Mouse (Mus musculus): ENCODE results near the gene Ptpn5. TPM values are rescaled to one million over a fixed set of nuclear protein-coding genes. Genes with fewer than 3 reads are reported as not detected.

The Ptpn5 gene
- polyA plus RNA-seq, 1 experiment from 2014 or later: 2.5 TPM

- no peaks in the 10 kb centered on the region for H3K27me3 ChIP-seq (ENCODE audit: control insufficient read depth, insufficient read depth, low read length)
- H3K36me3 ChIP-seq (replicated peaks; ENCODE audit: control insufficient read depth, insufficient read depth, low read depth, low read length): no peaks in the 10 kb centered on the region
- H3K4me1 ChIP-seq (ENCODE audit: control insufficient read depth, insufficient read depth, low read length): no peaks in the 10 kb centered on the region
- DNase-seq (ENCODE audit: low spot score): no peak
- H3K27ac ChIP-seq (replicated peaks; ENCODE audit: low read depth, low read length): no peak overlapping the region
- WGBS: 63% methylated on average over 4 of the region's 4 CpGs
- H3K4me2 ChIP-seq (ENCODE audit: low read depth, low read length): no peak overlapping the region
- no peaks in the 10 kb centered on the region for H3K9me3 ChIP-seq (replicated peaks; ENCODE audit: control insufficient read depth, low read length)
- no peak overlapping the region for H3K9ac ChIP-seq (replicated peaks; ENCODE audit: low read length)
- ATAC-seq (replicated peaks; ENCODE audit: insufficient number of reproducible peaks, low FRiP score, low TSS enrichment, low read depth): no peak
- H3K4me3 ChIP-seq (ENCODE audit: low read depth, low read length): no peak overlapping the region
Observed at GRCm38 (mm10) chr7:47042121-47042520, 91.4 kb downstream of the Ptpn5 start.

GRCm38 (mm10) chr7:47041706-47042105, 91.8 kb downstream of the Ptpn5 start:
- H3K9me3 ChIP-seq (replicated peaks; ENCODE audit: control insufficient read depth, low read length): no peaks in the 10 kb centered on the region
- H3K4me2 ChIP-seq (ENCODE audit: low read depth, low read length): no peak overlapping the region
- H3K9ac ChIP-seq (replicated peaks; ENCODE audit: low read length): no peak overlapping the region
- ATAC-seq (replicated peaks; ENCODE audit: insufficient number of reproducible peaks, low FRiP score, low TSS enrichment, low read depth): no peak
- H3K4me3 ChIP-seq (ENCODE audit: low read depth, low read length): no peak overlapping the region
- no peaks in the 10 kb centered on the region for H3K36me3 ChIP-seq (replicated peaks; ENCODE audit: control insufficient read depth, insufficient read depth, low read depth, low read length)
- no peak for DNase-seq (ENCODE audit: low spot score)
- no peaks in the 10 kb centered on the region for H3K27me3 ChIP-seq (ENCODE audit: control insufficient read depth, insufficient read depth, low read length)
- H3K27ac ChIP-seq (replicated peaks; ENCODE audit: low read depth, low read length): no peak overlapping the region
- 81% methylated on average over 3 of the region's 3 CpGs for WGBS
- no peaks in the 10 kb centered on the region for H3K4me1 ChIP-seq (ENCODE audit: control insufficient read depth, insufficient read depth, low read length)

GRCm38 (mm10) chr7:47035426-47035825, 98.1 kb downstream of the Ptpn5 start:
- H3K36me3 ChIP-seq (replicated peaks; ENCODE audit: control insufficient read depth, insufficient read depth, low read depth, low read length): no peaks in the 10 kb centered on the region
- no peaks in the 10 kb centered on the region for H3K4me1 ChIP-seq (ENCODE audit: control insufficient read depth, insufficient read depth, low read length)

GRCm38 (mm10) chr7:47034785-47035384, 98.6 kb downstream of the Ptpn5 start:
- Histone ChIP-seq H3K9me3 (replicated peaks; ENCODE audit: control insufficient read depth, low read length) (no peaks in the 10 kb centered on the region), H3K4me1 (ENCODE audit: control insufficient read depth, insufficient read depth, low read length) (no peaks in the 10 kb centered on the region), H3K27ac (replicated peaks; ENCODE audit: low read depth, low read length) (no peak overlapping the region), H3K9ac (replicated peaks; ENCODE audit: low read length) (no peak overlapping the region), H3K4me3 (ENCODE audit: low read depth, low read length) (no peak overlapping the region), H3K27me3 (ENCODE audit: control insufficient read depth, insufficient read depth, low read length) (no peaks in the 10 kb centered on the region), H3K4me2 (ENCODE audit: low read depth, low read length) (no peak overlapping the region), H3K36me3 (replicated peaks; ENCODE audit: control insufficient read depth, insufficient read depth, low read depth, low read length) (no peaks in the 10 kb centered on the region)
- DNase-seq (ENCODE audit: low spot score) (no peak), ATAC-seq (replicated peaks; ENCODE audit: insufficient number of reproducible peaks, low FRiP score, low TSS enrichment, low read depth) (no peak)
- WGBS: 84% methylated on average over 4 of the region's 4 CpGs

More at GRCm38 (mm10) chr7:47035426-47035825, 98.1 kb downstream of the Ptpn5 start:
- H3K27ac ChIP-seq (replicated peaks; ENCODE audit: low read depth, low read length): no peak overlapping the region
- DNase-seq (ENCODE audit: low spot score) (no peak), ATAC-seq (replicated peaks; ENCODE audit: insufficient number of reproducible peaks, low FRiP score, low TSS enrichment, low read depth) (no peak)
- H3K9me3 ChIP-seq (replicated peaks; ENCODE audit: control insufficient read depth, low read length): no peaks in the 10 kb centered on the region
- no peak overlapping the region for H3K4me3 ChIP-seq (ENCODE audit: low read depth, low read length)
- H3K27me3 ChIP-seq (ENCODE audit: control insufficient read depth, insufficient read depth, low read length): no peaks in the 10 kb centered on the region
- WGBS: 83% methylated on average over 8 of the region's 8 CpGs
- no peak overlapping the region for H3K9ac ChIP-seq (replicated peaks; ENCODE audit: low read length)
- no peak overlapping the region for H3K4me2 ChIP-seq (ENCODE audit: low read depth, low read length)

GRCm38 (mm10) chr7:47031371-47031770, 102.1 kb downstream of the Ptpn5 start:
- WGBS: 85% methylated on average over 4 of the region's 4 CpGs
- Histone ChIP-seq H3K36me3 (replicated peaks; ENCODE audit: control insufficient read depth, insufficient read depth, low read depth, low read length) (no peaks in the 10 kb centered on the region), H3K4me3 (ENCODE audit: low read depth, low read length) (no peak overlapping the region)

GRCm38 (mm10) chr7:47030517-47031193, 102.8 kb downstream of the Ptpn5 start:
- WGBS: 81% methylated on average over 9 of the region's 9 CpGs
- no peak for ATAC-seq (replicated peaks; ENCODE audit: insufficient number of reproducible peaks, low FRiP score, low TSS enrichment, low read depth)
- H3K4me2 ChIP-seq (ENCODE audit: low read depth, low read length): no peak overlapping the region
- H3K9ac ChIP-seq (replicated peaks; ENCODE audit: low read length): no peak overlapping the region
- no peak overlapping the region for H3K4me3 ChIP-seq (ENCODE audit: low read depth, low read length)
- no peak overlapping the region for H3K27ac ChIP-seq (replicated peaks; ENCODE audit: low read depth, low read length)
- no peaks in the 10 kb centered on the region for H3K9me3 ChIP-seq (replicated peaks; ENCODE audit: control insufficient read depth, low read length)
- no peaks in the 10 kb centered on the region for H3K4me1 ChIP-seq (ENCODE audit: control insufficient read depth, insufficient read depth, low read length)
- no peaks in the 10 kb centered on the region for H3K36me3 ChIP-seq (replicated peaks; ENCODE audit: control insufficient read depth, insufficient read depth, low read depth, low read length)
- no peaks in the 10 kb centered on the region for H3K27me3 ChIP-seq (ENCODE audit: control insufficient read depth, insufficient read depth, low read length)
- DNase-seq (ENCODE audit: low spot score): no peak

More at GRCm38 (mm10) chr7:47031371-47031770, 102.1 kb downstream of the Ptpn5 start:
- ATAC-seq (replicated peaks; ENCODE audit: insufficient number of reproducible peaks, low FRiP score, low TSS enrichment, low read depth) (no peak), DNase-seq (ENCODE audit: low spot score) (no peak)
- Histone ChIP-seq H3K27me3 (ENCODE audit: control insufficient read depth, insufficient read depth, low read length) (no peaks in the 10 kb centered on the region), H3K4me1 (ENCODE audit: control insufficient read depth, insufficient read depth, low read length) (no peaks in the 10 kb centered on the region), H3K9me3 (replicated peaks; ENCODE audit: control insufficient read depth, low read length) (no peaks in the 10 kb centered on the region), H3K4me2 (ENCODE audit: low read depth, low read length) (no peak overlapping the region), H3K9ac (replicated peaks; ENCODE audit: low read length) (no peak overlapping the region), H3K27ac (replicated peaks; ENCODE audit: low read depth, low read length) (no peak overlapping the region)

Small RNA genes within 50 kb of the gene (microRNA-seq; reads per million reads assigned to microRNA genes)
- gene Mir7056 (ENCODE audit: borderline number of aligned reads): not detected

Other genes with a start within 250 kb of the Ptpn5 start
- 306 and 341 TPM in 2 replicates for gene Tsg101, start 213.7 kb downstream of the Ptpn5 start, polyA plus RNA-seq (2014; fragmentation: Nextera tagmentation; extraction: Ambion mirVana)
- 13.1 and 14.8 TPM in 2 replicates for gene Uevld, start 175.2 kb downstream of the Ptpn5 start, polyA plus RNA-seq (2014; fragmentation: Nextera tagmentation; extraction: Ambion mirVana)
- not detected in 2 replicates for gene Gm9999, start 150.1 kb downstream of the Ptpn5 start, polyA plus RNA-seq (2014; fragmentation: Nextera tagmentation; extraction: Ambion mirVana)
- 13.5 and 14.5 TPM in 2 replicates for gene Spty2d1, start 125.3 kb downstream of the Ptpn5 start, polyA plus RNA-seq (2014; fragmentation: Nextera tagmentation; extraction: Ambion mirVana)
- gene Tmem86a, start 83.1 kb downstream of the Ptpn5 start, polyA plus RNA-seq (2014; fragmentation: Nextera tagmentation; extraction: Ambion mirVana): 11.6 and 12.3 TPM in 2 replicates
- gene Mrgpra6, start 71.2 kb upstream of the Ptpn5 start, polyA plus RNA-seq (2014; fragmentation: Nextera tagmentation; extraction: Ambion mirVana): not detected in 2 replicates
- gene Mrgpra9, start 119.2 kb upstream of the Ptpn5 start, polyA plus RNA-seq (2014; fragmentation: Nextera tagmentation; extraction: Ambion mirVana): not detected in 2 replicates
- gene Mrgpra1, start 220.6 kb upstream of the Ptpn5 start, polyA plus RNA-seq (2014; fragmentation: Nextera tagmentation; extraction: Ambion mirVana): not detected in 2 replicates

Measured in embryonic facial prominence, embryonic 11.5 days (tissue).